Mouse (Mus musculus) ovary, postnatal 10 days (tissue): ENCODE data around the gene Pfkfb4.

Source experiments
- DNase-seq: peaks from one replicate; pipeline ENCODE4 v3.0.0; 2022; ENCODE audit warnings: low spot score

Pfkfb4 gene

DNA sequence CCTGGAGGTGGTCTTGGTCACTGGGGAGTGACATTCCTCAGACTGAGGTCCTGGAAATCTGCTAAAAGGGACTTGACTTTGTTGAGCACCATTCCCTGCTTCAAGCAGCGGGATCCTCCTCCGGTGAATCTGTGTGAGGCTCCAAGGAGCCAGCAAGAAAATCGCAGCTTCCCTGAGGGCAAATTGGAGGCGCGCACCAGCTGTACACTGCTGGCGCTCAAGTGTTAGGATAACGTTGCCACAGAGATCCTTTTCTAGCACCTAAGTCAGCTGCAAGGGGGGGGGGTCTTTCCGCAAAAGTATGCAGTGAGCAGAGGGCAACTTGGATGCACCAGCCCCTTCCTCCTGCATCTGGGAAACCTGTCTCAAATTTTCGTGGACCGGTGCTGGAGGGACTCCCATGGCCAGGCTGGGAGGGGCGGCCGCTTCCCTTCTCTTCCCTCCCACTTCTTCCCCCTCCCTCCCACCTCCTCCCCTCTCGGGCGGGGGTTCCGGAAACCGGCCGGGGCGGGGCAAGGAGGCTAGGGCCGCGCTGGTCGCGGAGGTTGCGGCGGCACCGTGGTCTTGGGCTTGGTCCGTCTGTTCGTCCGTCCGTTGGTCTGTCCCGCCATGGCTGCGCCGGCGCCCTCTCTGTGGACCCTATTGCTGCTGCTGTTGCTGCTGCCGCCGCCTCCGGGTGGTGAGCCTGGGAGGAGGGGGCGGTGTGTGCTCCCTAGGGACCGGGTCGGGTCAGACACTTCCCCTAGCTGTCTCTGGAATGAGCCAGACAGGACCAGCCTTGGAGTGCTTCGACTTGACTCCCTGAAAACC lies 46.7 kb downstream of the Pfkfb4 start, which contains the start of gene Shisa5:
Gene Shisa5, plus strand, starts transcription at position 480 of the 810 bp plus-strand sequence.
- peak; percentile 67 for DNase-seq

GRCm38 (mm10) chr9:109038901-109039364 lies 47.4 kb downstream of the Pfkfb4 start:
- no peak for DNase-seq

DNA sequence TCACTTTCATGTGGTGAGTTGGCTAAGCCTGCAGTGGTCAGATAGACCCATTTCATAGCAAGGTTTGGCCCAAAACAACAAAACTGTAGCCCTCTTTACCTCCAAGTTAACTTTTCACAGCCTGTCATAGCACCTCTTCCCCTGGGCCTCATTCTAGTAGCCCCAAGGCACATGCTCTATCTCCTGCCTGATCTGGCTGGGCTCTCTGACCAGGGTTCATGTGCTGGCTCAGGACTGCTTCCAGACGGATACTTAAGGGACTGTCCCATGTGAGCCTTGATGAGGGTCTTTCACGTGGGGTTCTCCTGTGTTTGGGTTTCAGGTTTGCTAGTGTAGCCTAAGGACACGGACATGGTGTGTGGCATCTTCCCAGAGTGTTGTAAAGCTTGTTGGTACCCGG lies 48.1 kb downstream of the Pfkfb4 start:
- no peak for DNase-seq

- no peak for DNase-seq
These were observed 48.6 kb downstream of the Pfkfb4 start for GRCm38 (mm10) chr9:109040216-109040615.

- no peak for DNase-seq
These were observed 49.3 kb downstream of the Pfkfb4 start for GRCm38 (mm10) chr9:109040906-109041305.

DNA sequence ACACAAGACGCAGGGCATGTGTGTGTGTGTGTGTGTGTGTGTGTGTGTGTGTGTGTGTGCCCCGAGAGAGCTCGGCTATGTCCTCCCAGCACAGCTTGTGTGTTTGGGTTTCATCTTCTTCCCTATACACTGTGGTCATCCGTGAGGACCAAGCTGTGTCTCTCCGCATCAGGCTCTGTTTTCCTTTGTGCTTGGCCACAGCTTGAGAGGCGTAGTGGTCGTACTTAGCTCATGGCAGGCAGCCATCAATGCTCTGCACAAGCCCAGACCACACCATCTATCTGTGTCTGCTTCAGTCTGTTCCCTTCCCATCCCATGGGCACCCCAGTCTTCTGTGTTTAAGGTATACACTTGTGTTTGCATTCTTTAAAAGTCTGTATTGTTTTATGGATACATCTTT lies 49.8 kb downstream of the Pfkfb4 start:
- no peak for DNase-seq

DNA sequence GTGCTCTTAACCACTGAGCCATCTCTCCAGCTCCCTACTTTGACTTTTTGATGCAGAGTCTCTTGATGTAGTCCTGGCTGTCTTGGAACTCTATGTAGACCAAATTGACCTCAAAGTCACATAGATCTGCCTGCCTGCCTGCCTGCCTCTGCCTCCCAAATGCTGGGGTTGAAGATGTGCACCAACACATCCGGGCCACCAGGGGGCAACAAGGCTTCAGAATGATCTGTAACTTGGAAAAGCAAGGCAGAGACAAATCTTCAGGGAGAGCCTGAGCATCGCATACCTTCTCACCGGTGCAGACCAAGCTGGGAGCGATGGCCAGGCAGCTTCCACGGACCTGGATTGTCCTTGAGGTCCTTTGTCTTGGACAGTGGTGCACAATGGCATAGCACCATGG lies 54.7 kb downstream of the Pfkfb4 start:
- no peak for DNase-seq

- no peak for DNase-seq
These were observed 57.7 kb downstream of the Pfkfb4 start for GRCm38 (mm10) chr9:109049316-109049715.

DNA sequence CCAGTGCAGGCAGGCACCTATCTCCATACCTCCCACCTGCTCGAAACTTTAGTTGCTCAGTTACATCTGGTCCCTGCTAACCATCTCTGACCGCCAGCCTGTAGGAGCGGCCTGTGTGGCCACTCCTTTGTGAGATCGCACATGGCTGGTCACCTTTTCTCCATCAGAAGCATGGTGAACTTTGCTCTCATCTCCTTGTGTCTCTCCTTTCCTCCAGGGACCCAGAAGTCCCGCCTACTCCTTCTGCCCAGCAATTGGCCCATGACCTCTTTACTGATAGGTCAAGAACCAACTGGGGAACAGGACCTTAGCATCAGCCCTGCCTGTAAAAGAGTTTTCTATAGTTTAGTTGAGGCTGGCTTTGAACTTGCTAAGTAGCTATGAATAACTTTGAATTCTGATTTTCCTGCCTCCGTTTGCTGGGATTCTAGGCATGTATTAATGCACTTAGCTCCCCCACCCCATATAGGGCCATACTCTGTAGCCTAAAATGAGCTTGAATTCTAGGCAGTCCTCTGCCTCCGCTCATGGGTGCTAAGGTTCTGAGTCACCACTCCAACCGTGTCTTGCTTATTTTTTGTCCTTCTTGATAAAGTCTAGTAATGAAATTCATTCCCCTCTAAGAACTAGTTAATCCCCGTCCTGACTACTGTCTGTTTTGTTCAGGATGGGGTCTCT lies 58.6 kb downstream of the Pfkfb4 start:
- DNase-seq, result no peak

- DNase-seq, result no peak
These were observed 59.1 kb downstream of the Pfkfb4 start for GRCm38 (mm10) chr9:109050674-109050997.

DNA sequence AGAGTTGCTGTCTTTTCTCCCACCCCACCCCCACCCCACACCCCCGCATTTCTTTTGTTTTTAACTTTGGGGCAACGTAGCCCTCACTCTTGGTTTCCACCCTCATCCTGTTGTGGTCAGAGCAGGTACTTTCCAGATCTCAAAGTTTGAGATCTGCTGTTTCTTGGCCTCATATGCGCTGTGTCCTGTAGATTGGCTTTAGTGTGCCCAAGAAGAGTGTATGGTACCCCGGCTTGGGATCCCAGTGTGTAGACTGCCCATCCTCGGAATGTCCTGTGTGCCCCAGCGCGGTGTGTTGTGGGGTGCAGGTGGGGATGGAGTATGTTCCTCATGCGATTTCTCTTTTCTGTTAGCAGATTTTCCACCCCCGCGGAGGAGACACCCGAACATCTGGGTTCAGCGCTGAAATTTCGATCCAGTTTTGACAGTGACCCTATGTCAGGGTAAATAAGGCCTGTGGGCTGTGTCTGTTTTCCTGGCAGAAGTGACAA lies 59.5 kb downstream of the Pfkfb4 start:
- DNase-seq, result no peak

DNA sequence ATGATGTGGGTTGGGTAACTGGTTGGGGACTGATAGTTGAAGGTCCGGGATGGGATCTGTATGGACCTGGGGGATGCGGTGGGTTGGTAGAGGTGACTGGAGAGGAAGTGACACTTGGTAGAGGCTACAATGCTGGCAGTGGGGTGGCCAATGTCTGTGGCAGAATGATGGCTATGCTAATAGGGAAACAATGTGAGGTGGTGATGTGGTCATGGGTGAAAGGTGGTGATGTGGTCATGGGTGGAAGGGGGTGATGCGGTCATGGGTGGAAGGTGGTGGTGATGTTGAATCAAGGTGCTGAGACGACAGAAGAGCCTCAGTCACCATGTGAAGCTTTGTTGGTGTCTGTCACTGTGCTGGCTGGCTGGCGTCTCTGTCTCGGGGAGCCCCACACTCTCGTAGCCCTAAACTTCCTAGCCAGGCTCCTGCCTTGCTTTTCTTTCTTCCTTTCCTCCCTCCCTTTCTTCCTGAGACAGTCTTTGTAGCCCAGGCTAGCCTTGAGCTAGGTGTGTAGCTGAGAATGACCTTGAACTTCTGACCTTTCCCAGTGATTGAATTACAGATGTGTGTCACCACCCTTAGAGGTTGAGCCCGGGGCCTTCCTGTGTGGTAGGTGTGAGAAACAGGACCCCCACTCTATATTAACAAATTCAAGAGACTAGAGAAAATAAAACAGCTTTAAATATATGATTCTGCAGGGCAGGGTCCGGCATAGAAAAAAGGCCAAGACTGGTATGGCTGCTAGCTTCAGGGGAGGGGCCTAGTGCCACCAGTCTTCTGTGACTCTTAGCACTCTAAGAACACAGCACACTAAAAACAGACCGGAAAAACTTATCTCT lies 60.3 kb downstream of the Pfkfb4 start:
- DNase-seq, result no peak

DNA sequence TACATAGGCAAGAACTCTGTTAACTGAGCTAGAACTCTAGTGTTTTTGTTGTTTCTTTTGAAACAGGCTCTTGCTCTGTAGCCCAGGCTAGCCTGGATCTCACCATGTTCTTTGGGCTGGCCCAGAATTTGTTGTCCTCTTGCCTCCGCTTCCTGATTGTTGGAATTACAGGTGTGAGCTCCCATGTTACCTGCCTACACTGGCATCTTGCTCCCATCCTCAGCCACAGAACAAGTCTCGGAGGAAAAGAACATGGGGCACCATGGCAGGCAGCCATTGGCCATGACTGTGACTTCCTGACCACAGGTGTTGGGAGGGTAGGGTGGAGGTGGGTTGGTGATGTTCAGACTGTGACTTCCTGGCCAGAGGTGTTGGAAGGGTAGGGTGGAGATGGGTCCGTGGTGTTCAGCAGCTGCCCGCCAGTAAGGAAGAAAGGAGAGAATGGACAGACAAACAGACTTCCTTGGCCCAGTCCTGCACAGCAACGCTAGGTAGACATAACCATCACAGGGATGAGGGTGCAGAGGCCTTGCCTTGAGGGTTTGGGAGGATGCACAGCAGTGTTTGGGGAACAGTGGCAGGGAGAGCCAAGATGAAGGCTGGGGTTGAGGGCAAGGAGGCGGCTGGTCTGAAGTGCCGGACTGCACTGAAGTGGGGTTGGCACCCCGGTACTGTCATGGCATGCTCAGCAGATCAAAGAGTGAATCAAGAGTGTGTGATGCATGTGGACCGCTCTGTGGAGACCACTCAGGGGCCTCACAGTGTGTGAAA lies 61.1 kb downstream of the Pfkfb4 start:
- DNase-seq, result no peak

DNA sequence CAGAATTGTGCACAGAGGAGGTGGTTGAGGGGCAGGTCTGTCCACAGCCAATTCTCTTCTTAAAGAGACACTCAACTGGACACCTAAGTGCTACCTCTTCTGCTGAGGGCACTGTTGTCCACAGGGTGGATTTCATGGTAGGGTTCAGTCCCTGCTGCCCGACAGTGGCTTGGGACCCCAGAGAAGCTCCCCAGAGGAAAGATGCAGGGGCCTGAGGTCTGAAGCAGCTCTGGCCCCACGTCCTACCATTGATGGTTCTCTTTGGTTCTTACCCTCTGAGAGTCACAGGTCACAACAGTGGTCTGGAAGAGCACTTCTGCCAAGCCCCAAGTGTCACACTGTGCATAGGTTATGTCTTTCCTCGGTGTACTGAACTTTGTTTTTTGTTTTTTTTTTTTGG lies 61.8 kb downstream of the Pfkfb4 start:
- no peak for DNase-seq

DNA sequence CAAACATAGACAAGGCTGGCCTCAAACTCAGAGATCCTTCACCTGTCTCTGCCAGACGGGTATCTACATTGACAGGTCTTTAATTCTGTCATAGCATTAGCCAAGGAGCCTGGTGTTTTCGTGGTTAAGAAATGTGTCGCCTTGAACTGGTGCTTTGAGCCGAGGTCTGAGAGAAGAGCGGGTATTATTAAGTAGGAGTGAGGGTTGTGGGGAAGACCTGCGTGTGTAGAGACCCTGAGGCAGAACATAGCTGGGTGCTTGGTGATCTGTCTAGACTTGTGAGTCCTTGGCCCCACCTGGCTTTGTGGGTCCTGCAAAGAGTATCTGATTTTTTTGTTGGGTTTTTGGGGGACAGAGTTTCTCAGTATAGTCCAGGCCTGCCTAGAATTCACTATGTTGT lies 62.3 kb downstream of the Pfkfb4 start:
- DNase-seq, result no peak

DNA sequence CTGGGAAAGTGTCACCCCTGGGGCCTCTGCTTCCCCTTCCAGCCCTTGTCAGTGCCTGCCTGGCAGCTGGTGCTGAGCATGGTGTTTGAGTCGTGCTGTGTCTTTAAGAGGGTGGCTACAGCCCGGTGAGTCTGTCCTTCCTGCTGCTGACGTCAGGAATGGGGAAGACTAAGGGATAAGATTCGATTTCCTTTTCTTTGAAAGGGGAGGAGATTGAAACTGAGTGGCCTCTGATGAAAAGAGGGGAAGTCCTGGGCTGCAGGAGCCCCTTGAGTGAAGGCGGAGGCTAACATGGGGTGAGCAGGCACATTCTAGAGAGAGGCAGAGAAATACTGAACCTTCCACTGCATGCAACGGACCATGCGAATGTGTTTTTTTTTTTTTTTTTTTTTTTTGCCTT lies 63.1 kb downstream of the Pfkfb4 start:
- DNase-seq, result no peak

DNA sequence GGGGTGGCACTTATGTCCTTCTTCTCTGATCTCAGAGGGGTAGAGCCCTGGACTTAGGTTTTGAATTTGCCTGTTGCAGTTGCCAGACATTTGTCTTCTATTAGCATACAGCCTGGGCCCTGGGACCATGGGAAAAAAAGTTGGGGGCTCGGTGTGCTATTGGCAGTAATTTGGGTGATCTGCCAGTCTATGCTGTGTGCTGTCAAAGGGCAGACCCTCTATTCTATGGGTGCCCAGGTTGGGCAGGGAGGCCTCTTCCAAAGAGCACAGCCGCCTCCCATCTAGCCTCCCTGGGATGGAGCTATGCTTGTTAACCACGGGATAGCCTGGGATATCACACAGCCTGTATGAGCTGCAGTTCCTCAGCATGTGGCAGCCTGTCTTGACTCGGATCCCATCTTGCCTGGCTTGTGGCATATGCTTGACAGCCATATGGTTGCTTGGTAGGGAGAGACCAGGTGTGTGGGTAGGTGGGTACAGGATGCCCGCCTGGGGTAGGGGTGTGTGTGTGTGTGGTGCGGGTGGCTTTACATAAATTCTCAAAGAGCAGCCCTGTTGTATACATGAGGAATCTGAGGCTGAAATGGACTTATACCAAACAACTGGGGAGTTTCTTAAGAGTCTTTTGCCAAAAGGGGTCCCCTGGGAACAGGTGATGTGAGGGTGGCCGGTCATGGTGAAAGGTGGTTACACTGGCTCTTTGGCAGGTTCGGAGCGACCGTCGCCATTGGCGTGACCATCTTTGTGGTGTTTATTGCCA lies 63.9 kb downstream of the Pfkfb4 start:
- no peak for DNase-seq

GRCm38 (mm10) chr9:109056081-109056690 lies 64.6 kb downstream of the Pfkfb4 start:
- no peak for DNase-seq

GRCm38 (mm10) chr9:109056916-109057315 lies 65.3 kb downstream of the Pfkfb4 start:
- no peak for DNase-seq

DNA sequence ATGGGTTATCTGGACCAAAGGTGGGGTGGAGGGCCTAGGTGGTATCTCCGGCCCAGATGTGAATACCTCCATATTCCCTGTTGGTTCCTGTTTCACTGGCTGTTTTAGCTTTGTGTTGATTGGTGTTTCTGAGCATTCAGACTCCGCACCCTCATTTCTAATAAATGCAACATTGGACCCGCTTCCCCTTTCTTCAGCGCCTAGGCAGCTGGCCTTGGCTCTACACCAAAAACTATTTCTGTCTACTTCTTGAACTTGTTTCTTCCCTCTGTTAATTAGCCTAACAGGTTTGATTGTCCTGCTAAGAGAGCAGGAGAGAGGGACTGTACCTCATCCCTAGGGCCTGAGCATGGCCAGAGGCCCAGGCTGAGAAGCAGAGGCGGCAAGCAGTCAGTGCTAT lies 66.0 kb downstream of the Pfkfb4 start:
- DNase-seq, result no peak
